Mouse (Mus musculus) CD4-positive, CD25-positive, alpha-beta regulatory T cell, adult 9 weeks (primary cell): ENCODE data around the gene Lrrc71. TPM values are rescaled to one million over a fixed set of nuclear protein-coding genes. Genes with fewer than 3 reads are reported as not detected.

Experiments
- polyA plus RNA-seq: library from polyadenylated mRNA; unstranded; fragments of 100-300 nt; shearing (Covaris generic); gene quantifications from one replicate; pipeline ENCODE4 v1.2.1, GENCODE M21; 2017

Gene Lrrc71
- 0.17 TPM for polyA plus RNA-seq

GRCm38 (mm10) chr3:87748431-87748830 lies at the start of gene Lrrc71:
Gene Lrrc71, minus strand, starts transcription at chr3:87748625.

DNA sequence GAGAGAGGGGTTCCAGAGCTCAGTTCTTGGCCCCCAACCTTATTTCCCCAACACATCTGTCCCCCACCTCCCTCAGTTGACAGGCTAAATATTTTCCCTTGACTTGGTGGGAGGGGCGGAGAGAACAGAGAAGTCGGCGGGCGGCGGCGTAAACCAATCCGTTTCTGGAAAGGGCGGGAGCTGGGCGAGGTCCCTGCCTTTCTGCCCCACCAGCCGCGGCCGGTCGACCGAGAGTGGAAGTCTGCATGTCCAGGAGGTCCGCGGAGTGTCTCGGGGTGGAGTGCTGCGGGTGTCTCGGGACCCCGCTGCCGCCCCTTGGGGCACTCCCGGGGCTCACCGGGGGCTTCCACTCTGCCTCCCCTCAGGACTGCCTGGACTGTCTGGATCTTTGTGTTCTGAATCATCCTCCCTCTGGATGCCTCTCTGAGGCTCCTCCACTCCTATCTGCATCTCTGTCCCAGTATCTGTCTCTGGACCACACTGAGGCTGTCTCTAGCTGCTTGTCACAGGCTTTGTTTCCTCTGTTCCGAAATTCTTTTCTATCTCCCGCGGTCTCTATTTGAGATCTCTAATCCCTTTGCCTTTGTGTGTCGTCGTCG lies 48.4 kb upstream of the Lrrc71 start, which contains the start of gene Insrr:
TSS of gene Insrr (plus strand) at position 216 of the 599 bp plus-strand sequence.

DNA sequence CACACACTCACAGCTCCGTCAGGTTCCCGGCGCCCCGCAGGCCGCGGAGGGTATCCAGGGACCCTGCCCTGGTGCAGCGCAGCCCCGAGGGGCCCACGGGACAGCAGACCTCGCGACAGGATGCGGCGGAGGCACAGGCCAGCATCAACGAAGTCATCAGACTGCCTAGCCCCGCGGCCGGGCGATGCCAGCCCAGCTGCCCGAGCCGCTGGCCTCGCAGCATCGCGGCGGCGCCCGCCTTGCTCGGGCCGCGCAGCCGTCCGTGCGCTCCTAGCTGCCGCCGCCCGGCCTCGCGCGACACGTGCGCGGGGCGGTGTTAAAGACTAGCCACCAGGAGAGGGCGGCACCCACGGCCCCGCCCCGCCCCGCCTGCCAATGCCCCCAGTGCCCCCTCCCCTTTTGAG lies 46.5 kb upstream of the Lrrc71 start, which contains the start of gene Ntrk1:
TSS of gene Ntrk1 (minus strand) at position 241 of the 404 bp plus-strand sequence.

Other genes with a start within 250 kb of the Lrrc71 start
- 48.1 TPM for gene Etv3, start 223.2 kb downstream of the Lrrc71 start, polyA plus RNA-seq
- gene Arhgef11, start 131.1 kb downstream of the Lrrc71 start, polyA plus RNA-seq, result 6.0 TPM
- not detected for gene Ntrk1, start 46.5 kb upstream of the Lrrc71 start, polyA plus RNA-seq
- 0.65 TPM for gene Insrr, start 48.3 kb upstream of the Lrrc71 start, polyA plus RNA-seq
- 64.2 TPM for gene Pear1, start 75.7 kb upstream of the Lrrc71 start, polyA plus RNA-seq
- 289 TPM for gene Sh2d2a, start 98.1 kb upstream of the Lrrc71 start, polyA plus RNA-seq
- gene Prcc, start 137.0 kb upstream of the Lrrc71 start, polyA plus RNA-seq, result 8.1 TPM
- gene Hdgf, start 157.7 kb upstream of the Lrrc71 start, polyA plus RNA-seq, result 24.7 TPM
- gene Mrpl24, start 170.9 kb upstream of the Lrrc71 start, polyA plus RNA-seq, result 148 TPM
- gene Isg20l2, start 181.7 kb upstream of the Lrrc71 start, polyA plus RNA-seq, result 8.1 TPM
- gene Rrnad1, start 182.1 kb upstream of the Lrrc71 start, polyA plus RNA-seq, result 31.9 TPM
- gene Crabp2, start 200.0 kb upstream of the Lrrc71 start, polyA plus RNA-seq, result not detected
- gene Nes, start 222.5 kb upstream of the Lrrc71 start, polyA plus RNA-seq, result 0.06 TPM